Mouse (Mus musculus) heart, postnatal 4 days (tissue): ENCODE data around the gene Olfr152. TPM values are rescaled to one million over a fixed set of nuclear protein-coding genes. Genes with fewer than 3 reads are reported as not detected.

Experiments used
- DNase-seq: peaks from one replicate; pipeline ENCODE4 v3.0.0; 2021
- total RNA-seq, 2 experiments: library from RNA; stranded (reverse); gene quantifications; 2 replicates each; pipeline ENCODE4 v1.2.3; 2021

The Olfr152 gene
- not detected for total RNA-seq

- DNase-seq: no peak
Observed at GRCm38 (mm10) chr2:87779183-87779582, at the start of gene Olfr152. Olfr152 (plus strand) TSS chr2:87779483.

GRCm38 (mm10) chr2:87739878-87740277, 39.4 kb upstream of the Olfr152 start, which contains the start of gene Olfr1138:
Olfr1138 (minus strand) TSS chr2:87739978.
- no peak for DNase-seq

GRCm38 (mm10) chr2:87743452-87743851, 35.8 kb upstream of the Olfr152 start, which contains the start of gene Olfr1140:
Olfr1140 (plus strand) TSS chr2:87743752.
- DNase-seq: no peak

GRCm38 (mm10) chr2:87753891-87754290, 25.4 kb upstream of the Olfr152 start, which contains the start of gene Olfr1141:
Olfr1141 (minus strand) TSS chr2:87753991.
- DNase-seq: no peak

- DNase-seq: no peak
Observed at GRCm38 (mm10) chr2:87776143-87776542, 3.1 kb upstream of the Olfr152 start.

GRCm38 (mm10) chr2:87800292-87800691, 21.0 kb downstream of the Olfr152 start, which contains the start of gene Olfr1143:
Olfr1143 (plus strand) TSS chr2:87800592.
- DNase-seq: no peak

GRCm38 (mm10) chr2:87809522-87809921, 30.2 kb downstream of the Olfr152 start, which contains the start of gene Olfr1145:
Olfr1145 (plus strand) TSS chr2:87809822.
- DNase-seq: no peak

GRCm38 (mm10) chr2:87830233-87830632, 51.0 kb downstream of the Olfr152 start, which contains the start of gene Olfr1148:
Olfr1148 (plus strand) TSS chr2:87830533.
- DNase-seq: no peak

Other genes starting within 250 kb of the Olfr152 start
- not detected for gene Olfr153, start 247.7 kb upstream of the Olfr152 start, total RNA-seq
- gene Olfr1128, start 233.9 kb upstream of the Olfr152 start, total RNA-seq: not detected
- not detected for gene Olfr1129, start 205.6 kb upstream of the Olfr152 start, total RNA-seq
- not detected for gene Olfr1130, start 173.3 kb upstream of the Olfr152 start, total RNA-seq
- gene Olfr1131, start 152.4 kb upstream of the Olfr152 start, total RNA-seq: not detected
- not detected for gene Olfr1132, start 141.9 kb upstream of the Olfr152 start, total RNA-seq
- gene Olfr1133, start 132.1 kb upstream of the Olfr152 start, total RNA-seq: not detected
- gene Olfr1134, start 121.0 kb upstream of the Olfr152 start, total RNA-seq: not detected
- not detected for gene Olfr1135, start 105.8 kb upstream of the Olfr152 start, total RNA-seq
- not detected for gene Olfr1136, start 85.5 kb upstream of the Olfr152 start, total RNA-seq
- not detected for gene Olfr1137, start 66.3 kb upstream of the Olfr152 start, total RNA-seq
- gene Olfr1138, start 39.5 kb upstream of the Olfr152 start, total RNA-seq: not detected
- not detected for gene Olfr1140, start 35.7 kb upstream of the Olfr152 start, total RNA-seq
- not detected for gene Olfr1141, start 25.5 kb upstream of the Olfr152 start, total RNA-seq
- gene Olfr1143, start 21.1 kb downstream of the Olfr152 start, total RNA-seq: not detected
- not detected for gene Olfr1145, start 30.3 kb downstream of the Olfr152 start, total RNA-seq
- gene Olfr1148, start 51.0 kb downstream of the Olfr152 start, total RNA-seq: not detected
- gene Olfr1150-ps1, start 64.5 kb downstream of the Olfr152 start, total RNA-seq: not detected
- gene Olfr1151, start 76.4 kb downstream of the Olfr152 start, total RNA-seq: not detected
- not detected for gene Olfr1152, start 87.0 kb downstream of the Olfr152 start, total RNA-seq
- gene Olfr1153, start 115.5 kb downstream of the Olfr152 start, total RNA-seq: not detected
- not detected for gene Olfr1154, start 125.7 kb downstream of the Olfr152 start, total RNA-seq
- gene Olfr1155, start 165.7 kb downstream of the Olfr152 start, total RNA-seq: not detected
- gene Olfr1156, start 173.6 kb downstream of the Olfr152 start, total RNA-seq: not detected
- not detected for gene Olfr1157, start 188.8 kb downstream of the Olfr152 start, total RNA-seq
- not detected for gene Olfr74, start 195.2 kb downstream of the Olfr152 start, total RNA-seq
- gene Olfr1158, start 210.6 kb downstream of the Olfr152 start, total RNA-seq: not detected
- not detected for gene Olfr1160, start 228.8 kb downstream of the Olfr152 start, total RNA-seq
- not detected for gene Olfr1161, start 243.3 kb downstream of the Olfr152 start, total RNA-seq